Mouse (Mus musculus): ENCODE measurements around the gene Zbtb20.

- TF ChIP-seq USF1 (IDR thresholded peaks at IDR 0.05; ENCODE audit: low read depth) = no peak
- TF ChIP-seq CTCF (IDR thresholded peaks at IDR 0.05; ENCODE audit: control insufficient read depth, insufficient read depth, insufficient read length) = no peak
- no peak for TF ChIP-seq FOSL1 (IDR thresholded peaks at IDR 0.05; ENCODE audit: insufficient read depth, low read length, poor library complexity, severe bottlenecking)
- no peak for TF ChIP-seq MYOD1 (IDR thresholded peaks at IDR 0.05; ENCODE audit: control insufficient read depth, insufficient read length, low read depth)
- no peak for TF ChIP-seq CEBPB (IDR thresholded peaks at IDR 0.05; ENCODE audit: low read depth)
- no peak for TF ChIP-seq MAX (IDR thresholded peaks at IDR 0.05)
Observed at GRCm38 (mm10) chr16:43286319-43286718, 410.6 kb downstream of the Zbtb20 start.

All from C2C12 (cell line).